Mouse (Mus musculus): ENCODE measurements at regions not wholly inside any gene's neighbourhood (a gene's known extent, or its start where the extent isn't known, plus 50 kb on each side); places are given as distances from the start of the nearest gene placed in this dataset.

GRCm38 (mm10) chr6:66151786-66152185, 199.4 kb downstream of the 4930544G11Rik start:
- TF ChIP-seq CTCF (conservative IDR thresholded peaks at IDR 0.05; ENCODE audit: low read length), result no peak
- no peak for TF ChIP-seq NANOG (IDR thresholded peaks at IDR 0.05; ENCODE audit: borderline replicate concordance, low read length)
- no peak for TF ChIP-seq POU5F1 (IDR thresholded peaks at IDR 0.05; ENCODE audit: borderline replicate concordance, low read length)

All from E14TG2a.4 (cell line).